ENCODE assay signal across 9 mouse cellular contexts in the genomic region with DNA sequence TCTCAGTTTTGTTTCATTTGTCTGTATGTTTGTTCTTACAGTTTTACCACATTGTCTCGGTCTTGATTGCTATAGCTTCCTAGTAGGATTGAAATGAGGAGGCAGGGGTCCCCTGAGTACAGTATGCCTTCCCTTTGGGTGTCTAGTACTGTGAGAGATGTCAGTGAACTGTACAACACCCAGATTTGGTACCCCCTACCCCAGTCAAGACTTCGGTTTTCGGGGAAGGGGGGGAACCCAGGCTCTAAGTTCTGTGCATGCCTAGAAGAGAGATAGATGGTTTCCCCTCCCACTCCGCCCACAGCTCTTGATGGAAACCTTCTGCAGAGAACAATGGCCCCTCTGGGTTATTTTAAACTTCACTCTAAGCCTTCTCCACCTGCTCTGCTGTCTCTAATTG. TPM values are rescaled to one million over a fixed set of nuclear protein-coding genes. Genes with fewer than 3 reads are reported as not detected.
DNase-seq lines count a peak whose midpoint lies in the region; ATAC-seq and TF ChIP-seq lines count a peak whose summit lies in the region.
"Had no signal": no experiment of that assay in that cellular context is flagged by ENCODE, and none has a peak within 500 bp of the region (broad histone marks: within the 10 kb centered on the region; RNA-seq: fewer than 3 reads in every experiment).

A gene (plus strand): TSS at position 301 of the 400 bp plus-strand sequence.

- no peak for TF ChIP-seq CTCF in heart, adult 2 months (IDR thresholded peaks at IDR 0.05)
- TF ChIP-seq CTCF in midbrain, postnatal 0 days (IDR thresholded peaks at IDR 0.05) = no peak

- H3K27ac ChIP-seq in heart, adult 2 months = peak within 1 kb of the TSS; percentile 91
- H3K27ac ChIP-seq in lung, embryonic 15.5 days = peak within 1 kb of the TSS; percentile 63
- no peak within 1 kb of the TSS for H3K27ac ChIP-seq in midbrain, postnatal 0 days (ENCODE audit: low read depth, low read length)
- H3K27ac ChIP-seq: embryonic facial prominence, embryonic 13.5 days had no signal

- H3K9me3 ChIP-seq in lung, embryonic 15.5 days = no peaks in the 10 kb centered on the region
- no peaks in the 10 kb centered on the region for H3K9me3 ChIP-seq in midbrain, postnatal 0 days (ENCODE audit: low read length)
- H3K9me3 ChIP-seq: embryonic facial prominence, embryonic 13.5 days had no signal

- no peak within 1 kb of the TSS for H3K9ac ChIP-seq in heart, adult 2 months (ENCODE audit: low read depth, low read length)
- H3K9ac ChIP-seq in lung, embryonic 15.5 days = no peak within 1 kb of the TSS
- H3K9ac ChIP-seq in midbrain, postnatal 0 days (replicated peaks; ENCODE audit: low read length, poor library complexity, severe bottlenecking) = no peak within 1 kb of the TSS
- H3K9ac ChIP-seq: embryonic facial prominence, embryonic 13.5 days had no signal

- H3K4me3 ChIP-seq in heart, adult 2 months = no peak within 1 kb of the TSS
- H3K4me3 ChIP-seq in lung, embryonic 15.5 days = no peak within 1 kb of the TSS
- no peak within 1 kb of the TSS for H3K4me3 ChIP-seq in midbrain, postnatal 0 days (ENCODE audit: low read depth, low read length)

- no peak for DNase-seq in heart, adult 2 months
- DNase-seq in heart, adult 11 months = no peak
- DNase-seq in lung, postnatal 14 days = no peak
- DNase-seq in heart, postnatal 4 days = no peak
- DNase-seq in midbrain, postnatal 0 days (ENCODE audit: low spot score) = no peak
- DNase-seq in thymus, adult 18-20 months = no peak
- no peak for DNase-seq in right cerebral cortex, postnatal 10 days (ENCODE audit: low spot score in 2 of 2)

- peaks cover 1% of the 10 kb centered on the region for H3K4me1 ChIP-seq in heart, adult 2 months (ENCODE audit: control insufficient read depth, insufficient read depth, low read length)
- H3K4me1 ChIP-seq in lung, embryonic 15.5 days = peaks cover 18% of the 10 kb centered on the region
- H3K4me1 ChIP-seq in midbrain, postnatal 0 days (ENCODE audit: insufficient read depth, low read length) = peaks cover 19% of the 10 kb centered on the region

- H3K79me2 ChIP-seq in heart, adult 2 months (replicated peaks; ENCODE audit: control insufficient read depth, insufficient read depth, low read length) = no peaks in the 10 kb centered on the region

- H3K27me3 ChIP-seq in heart, adult 2 months (ENCODE audit: control insufficient read depth, insufficient read depth, low read length) = no peaks in the 10 kb centered on the region; the same call in 1 of the 2 replicates
- peaks cover 49% of the 10 kb centered on the region for H3K27me3 ChIP-seq in lung, embryonic 15.5 days
- H3K27me3 ChIP-seq in midbrain, postnatal 0 days (ENCODE audit: insufficient read depth, low read length) = no peaks in the 10 kb centered on the region

- 43% methylated on average over 4 of the region's 4 CpGs for WGBS in heart, adult 2 months
- 68% methylated on average over 4 of the region's 4 CpGs for WGBS in lung, embryonic 15.5 days
- 91% methylated on average over 4 of the region's 4 CpGs for WGBS in midbrain, postnatal 0 days

- no peak for TF ChIP-seq EP300 in heart, adult 2 months (IDR thresholded peaks at IDR 0.05; ENCODE audit: insufficient read depth, low read depth, low read length)

- H3K36me3 ChIP-seq in heart, adult 2 months (ENCODE audit: control insufficient read depth, insufficient read depth, low read length) = no peaks in the 10 kb centered on the region
- H3K36me3 ChIP-seq in lung, embryonic 15.5 days = no peaks in the 10 kb centered on the region
- H3K36me3 ChIP-seq in midbrain, postnatal 0 days (ENCODE audit: insufficient read depth, low read length) = no peaks in the 10 kb centered on the region
- H3K36me3 ChIP-seq: embryonic facial prominence, embryonic 13.5 days had no signal

- intact Hi-C loops in heart, adult 2 months (cut with DNase I) = no loop called here

- H3K4me2 ChIP-seq in lung, embryonic 15.5 days = no peak within 1 kb of the TSS
- no peak within 1 kb of the TSS for H3K4me2 ChIP-seq in midbrain, postnatal 0 days (ENCODE audit: low read depth, low read length, poor library complexity, severe bottlenecking)

- ATAC-seq in lung, embryonic 15.5 days (ENCODE audit: borderline replicate concordance, extremely low read depth, low FRiP score, low TSS enrichment) = no peak
- no peak for ATAC-seq in midbrain, postnatal 0 days (ENCODE audit: low FRiP score)

- no peak for TF ChIP-seq POLR2A in heart, adult 2 months (IDR thresholded peaks at IDR 0.05; ENCODE audit: insufficient read depth, low read depth, low read length)

RNA-seq across cellular contexts. Expression of the gene that starts here (rescaled TPM):
- 10 to 100 TPM; 10.4 to 12.3 TPM for total RNA-seq in heart, adult 2 months (2021)
- polyA plus RNA-seq in heart, adult 2 months (2012; rRNA removed) = 3.3 and 5.3 TPM in 2 replicates
- polyA plus RNA-seq in lung, embryonic 15.5 days (2015; fragmentation: Nextera tagmentation; extraction: Ambion mirVana) = 16.7 and 20.2 TPM in 2 replicates
- total RNA-seq in heart, postnatal 4 days (2021) = 10 to 100 TPM; 13.8 to 14.2 TPM
- 30.8 and 32.2 TPM in 2 replicates for total RNA-seq in midbrain, postnatal 0 days (2014; rRNA removed)
- polyA plus RNA-seq in midbrain, postnatal 0 days (2015; fragmentation: Nextera tagmentation; extraction: Ambion mirVana) = 31.0 and 31.6 TPM in 2 replicates
